Mouse (Mus musculus): Measurements from ENCODE around the gene Hist1h2ah. TPM values are rescaled to one million over a fixed set of nuclear protein-coding genes. Genes with fewer than 3 reads are reported as not detected.

Gene Hist1h2ah
- polyA plus RNA-seq, 2 experiments, result 8.7 to 12.0 TPM

GRCm38 (mm10) chr13:22020901-22021339, 14.4 kb downstream of the Hist1h2ah start:
- DNase-seq (ENCODE audit: low read depth in 3 of 3, low spot score in 3 of 3) (peak; percentile 63 to 73 (median 64)), ATAC-seq (ENCODE audit: insufficient read depth) (peak; percentile 80)
- peak overlapping the region; percentile 57 to 93 for H3K4me3 ChIP-seq (ENCODE audit: insufficient read depth in 1 of 2, low read depth in 2 of 2, low read length in 2 of 2)
- WGBS (ENCODE audit: insufficient replicate concordance), result under 1% methylated on average over 8 of the region's 8 CpGs
- peak overlapping the region; percentile 78 for H3K27ac ChIP-seq
- peaks cover 5 to 13% of the 10 kb centered on the region in 2 experiments; a peak in 2 of 4 replicates for H3K4me1 ChIP-seq (replicated peaks; ENCODE audit: control insufficient read depth in 2 of 2, insufficient read depth in 2 of 2, low read length in 1 of 2)
- H3K9ac ChIP-seq (replicated peaks), result peak overlapping the region; percentile 87
- H3K27me3 ChIP-seq (ENCODE audit: control insufficient read depth, insufficient read depth, low read length), result no peaks in the 10 kb centered on the region
- peak overlapping the region; percentile 94 for H3K4me2 ChIP-seq (ENCODE audit: low read depth)
- no peaks in the 10 kb centered on the region for H3K36me3 ChIP-seq (replicated peaks; ENCODE audit: control insufficient read depth, insufficient read depth, low read depth)
- H3K9me3 ChIP-seq (ENCODE audit: control insufficient read depth, low read length), result no peaks in the 10 kb centered on the region
- TF ChIP-seq CTCF (IDR thresholded peaks at IDR 0.05; ENCODE audit: low read depth) (no peak), EP300 (IDR thresholded peaks at IDR 0.05; ENCODE audit: low read depth) (0 out of 2 replicates have a peak, but pooled peaks have one; percentile 41)

GRCm38 (mm10) chr13:22019934-22020835, 15.2 kb downstream of the Hist1h2ah start:
- H3K27me3 ChIP-seq (ENCODE audit: control insufficient read depth, insufficient read depth, low read length), result no peaks in the 10 kb centered on the region; the same call in 1 of the 2 replicates
- no peaks in the 10 kb centered on the region for H3K36me3 ChIP-seq (replicated peaks; ENCODE audit: control insufficient read depth, insufficient read depth, low read depth)
- H3K27ac ChIP-seq, result peak overlapping the region; percentile 78
- peak overlapping the region; percentile 57 to 92 for H3K4me3 ChIP-seq (ENCODE audit: insufficient read depth in 1 of 2, low read depth in 2 of 2, low read length in 2 of 2)
- WGBS (ENCODE audit: insufficient replicate concordance), result under 1% methylated on average over 44 of the region's 44 CpGs
- H3K4me1 ChIP-seq (replicated peaks; ENCODE audit: control insufficient read depth in 2 of 2, insufficient read depth in 2 of 2, low read length in 1 of 2), result peaks cover 2 to 16% of the 10 kb centered on the region in 2 experiments
- no peak for DNase-seq (ENCODE audit: low read depth in 3 of 3, low spot score in 3 of 3)
- H3K9ac ChIP-seq (replicated peaks), result peak overlapping the region; percentile 87
- ATAC-seq (ENCODE audit: insufficient read depth), result peak; percentile 68
- no peaks in the 10 kb centered on the region for H3K9me3 ChIP-seq (ENCODE audit: control insufficient read depth, low read length)
- peak overlapping the region; percentile 94 for H3K4me2 ChIP-seq (ENCODE audit: low read depth)
- TF ChIP-seq CTCF (IDR thresholded peaks at IDR 0.05; ENCODE audit: low read depth), result no peak
- no peak for TF ChIP-seq EP300 (IDR thresholded peaks at IDR 0.05; ENCODE audit: low read depth)

GRCm38 (mm10) chr13:22015479-22016450, 19.6 kb downstream of the Hist1h2ah start:
- Histone ChIP-seq H3K4me2 (ENCODE audit: low read depth) (peak overlapping the region; percentile 62), H3K9me3 (ENCODE audit: control insufficient read depth, low read length) (no peaks in the 10 kb centered on the region), H3K27me3 (ENCODE audit: control insufficient read depth, insufficient read depth, low read length) (peaks cover 31% of the 10 kb centered on the region), H3K4me1 (replicated peaks; ENCODE audit: control insufficient read depth in 2 of 2, insufficient read depth in 2 of 2, low read length in 1 of 2) (peaks cover 2 to 22% of the 10 kb centered on the region in 2 experiments), H3K36me3 (replicated peaks; ENCODE audit: control insufficient read depth, insufficient read depth, low read depth) (no peaks in the 10 kb centered on the region), H3K4me3 (ENCODE audit: insufficient read depth in 1 of 2, low read depth in 2 of 2, low read length in 2 of 2) (peak overlapping the region; percentile 31 to 44), H3K9ac (replicated peaks) (no peak overlapping the region), H3K27ac (no peak overlapping the region)
- TF ChIP-seq CTCF (IDR thresholded peaks at IDR 0.05; ENCODE audit: low read depth) (peak; percentile 22), EP300 (IDR thresholded peaks at IDR 0.05; ENCODE audit: low read depth) (no peak)
- DNase-seq (ENCODE audit: low read depth in 3 of 3, low spot score in 3 of 3), result peak in 2 of 3 experiments; percentile 77 to 82
- WGBS (ENCODE audit: insufficient replicate concordance), result 11% methylated on average over 27 of the region's 27 CpGs
- ATAC-seq (ENCODE audit: insufficient read depth), result peak; percentile 83

GRCm38 (mm10) chr13:22014411-22014845, 20.9 kb downstream of the Hist1h2ah start:
- no peaks in the 10 kb centered on the region for H3K36me3 ChIP-seq (replicated peaks; ENCODE audit: control insufficient read depth, insufficient read depth, low read depth)
- 9% methylated on average over 17 of the region's 17 CpGs for whole genome bisulfite sequencing (ENCODE audit: insufficient replicate concordance)
- no peak overlapping the region for H3K27ac ChIP-seq
- H3K4me2 ChIP-seq (ENCODE audit: low read depth), result peak overlapping the region; percentile 62
- ATAC-seq (ENCODE audit: insufficient read depth) (no peak), DNase-seq (ENCODE audit: low read depth in 3 of 3, low spot score in 3 of 3) (no peak)
- H3K4me1 ChIP-seq (replicated peaks; ENCODE audit: control insufficient read depth in 2 of 2, insufficient read depth in 2 of 2, low read length in 1 of 2), result peaks cover under 1 to 16% of the 10 kb centered on the region in 2 experiments
- TF ChIP-seq EP300 (IDR thresholded peaks at IDR 0.05; ENCODE audit: low read depth) (no peak), CTCF (IDR thresholded peaks at IDR 0.05; ENCODE audit: low read depth) (no peak)
- H3K4me3 ChIP-seq (ENCODE audit: insufficient read depth in 1 of 2, low read depth in 2 of 2, low read length in 2 of 2), result peak overlapping the region; percentile 29 to 35; a peak in 3 of 4 replicates
- H3K27me3 ChIP-seq (ENCODE audit: control insufficient read depth, insufficient read depth, low read length), result peaks cover 43% of the 10 kb centered on the region
- no peaks in the 10 kb centered on the region for H3K9me3 ChIP-seq (ENCODE audit: control insufficient read depth, low read length)
- no peak overlapping the region for H3K9ac ChIP-seq (replicated peaks)

Data from liver, embryonic 14.5 days (tissue).